Mouse (Mus musculus) liver, embryonic 11.5 days (tissue): ENCODE measurements around the gene Mospd2. TPM values are rescaled to one million over a fixed set of nuclear protein-coding genes. Genes with fewer than 3 reads are reported as not detected.

Experiments
- ATAC-seq: fragments of 200-750 bp; cut with Nextera tagmentation; replicated peaks from 2 replicates; pipeline ENCODE4 v1.8.0; 2017; ENCODE audit warnings: moderate number of reproducible peaks, mild to moderate bottlenecking, moderate TSS enrichment, moderate library complexity; ENCODE audit not compliant: low FRiP score
- DNase-seq: peaks from one replicate; pipeline ENCODE4 v3.0.0-alpha.2; 2017; ENCODE audit warnings: low spot score
- H3K27ac ChIP-seq: fragments of 300-500 bp; sonication (generic); 2 replicates; pipeline ENCODE4 v1.5.1; 2014; ENCODE audit warnings: mild to moderate bottlenecking, low read depth, low read length, control low read depth
- H3K27me3 ChIP-seq: fragments of 300-500 bp; sonication (generic); replicated peaks from 2 replicates; pipeline ENCODE4 v1.6.1; 2014; ENCODE audit warnings: low read length, mixed read lengths; ENCODE audit not compliant: control insufficient read depth, insufficient read depth
- H3K36me3 ChIP-seq: fragments of 300-500 bp; sonication (generic); 2 replicates; pipeline ENCODE4 v1.6.1; 2014; ENCODE audit warnings: mild to moderate bottlenecking, low read length, moderate library complexity, mixed read lengths; ENCODE audit not compliant: control insufficient read depth, insufficient read depth
- H3K4me1 ChIP-seq: fragments of 300-500 bp; sonication (generic); replicated peaks from 2 replicates; pipeline ENCODE4 v1.6.1; 2014; ENCODE audit warnings: low read length, mixed read lengths; ENCODE audit not compliant: control insufficient read depth, insufficient read depth
- H3K4me2 ChIP-seq: fragments of 300-500 bp; sonication (generic); 2 replicates; pipeline ENCODE4 v1.6.1; 2014; ENCODE audit warnings: mild to moderate bottlenecking, control low read depth, moderate library complexity
- H3K4me3 ChIP-seq: fragments of 300-500 bp; sonication (generic); 2 replicates; pipeline ENCODE4 v1.5.1; 2014; ENCODE audit warnings: low read depth, low read length, control low read depth
- H3K9ac ChIP-seq: fragments of 300-500 bp; sonication (generic); 2 replicates; pipeline ENCODE4 v1.6.1; 2014; ENCODE audit warnings: low read depth, low read length, control low read depth
- H3K9me3 ChIP-seq: fragments of 300-500 bp; sonication (generic); 2 replicates; pipeline ENCODE4 v1.6.1; 2016; ENCODE audit warnings: low read length, inconsistent platforms, mixed read lengths; ENCODE audit not compliant: control insufficient read depth
- WGBS: fragments of 180-500 bp; shearing (Covaris S2); extraction: QIAGEN DNeasy Blood & Tissue Kit; methylation state at CpG from one replicate; pipeline ENCODE4 v1.1.7; 2014; 5-methylcytosine and 5-hydroxymethylcytosine counted together
- polyA plus RNA-seq: library from polyadenylated mRNA; unstranded; fragments of >200 nt; fragmentation: Nextera tagmentation; extraction: Ambion mirVana; gene quantifications from 2 replicates; pipeline ENCODE4 v1.2.1, GENCODE M21; 2014

Mospd2 gene
- polyA plus RNA-seq: 11.5 and 11.7 TPM in 2 replicates

DNA sequence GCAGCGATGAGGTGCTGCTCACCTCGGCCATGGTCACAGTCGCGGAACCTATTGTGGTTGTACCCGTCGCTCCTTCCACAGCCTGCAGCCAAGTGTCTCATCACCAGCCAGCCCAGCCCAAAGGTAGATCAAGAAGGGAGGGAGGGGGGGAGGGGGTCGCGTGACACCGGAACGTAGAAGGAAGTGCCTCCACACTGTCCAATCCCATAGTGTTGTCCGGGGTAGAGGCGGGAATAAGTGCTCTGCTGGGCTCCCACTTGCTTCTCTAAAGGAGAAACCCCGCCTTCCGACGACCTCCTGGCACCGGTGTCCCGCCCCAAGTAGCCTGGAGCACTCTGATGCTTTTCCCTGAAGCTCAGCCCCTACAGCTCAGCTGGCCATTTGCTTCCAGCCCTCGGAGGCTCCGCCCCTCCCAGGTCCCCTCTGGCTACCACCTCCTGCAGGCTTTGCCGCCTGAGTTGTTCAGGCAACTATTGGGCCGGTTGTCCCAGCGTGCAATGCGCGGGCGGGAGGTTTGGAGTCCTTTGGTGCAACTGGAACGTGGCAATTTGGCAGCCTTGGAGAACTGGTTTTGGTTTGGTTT lies at the start of gene Mospd2, which contains the start of gene Fancb:
Mospd2 (minus strand) TSS at position 183 of the 583 bp plus-strand sequence.
Fancb (plus strand) TSS at position 400 of the 583 bp plus-strand sequence.
- WGBS: 12% methylated on average over 25 of the region's 26 CpGs
- Histone ChIP-seq H3K27ac (peak within 1 kb of the TSS; percentile 32), H3K27me3 (no peaks in the 10 kb centered on the region), H3K9me3 (no peaks in the 10 kb centered on the region), H3K4me2 (peak within 1 kb of the TSS; percentile 67), H3K9ac (peak within 1 kb of the TSS; percentile 71), H3K36me3 (no peaks in the 10 kb centered on the region), H3K4me3 (peak within 1 kb of the TSS; percentile 58), H3K4me1 (no peaks in the 10 kb centered on the region)
- ATAC-seq (peak; percentile 100), DNase-seq (peak; percentile 69)

DNA sequence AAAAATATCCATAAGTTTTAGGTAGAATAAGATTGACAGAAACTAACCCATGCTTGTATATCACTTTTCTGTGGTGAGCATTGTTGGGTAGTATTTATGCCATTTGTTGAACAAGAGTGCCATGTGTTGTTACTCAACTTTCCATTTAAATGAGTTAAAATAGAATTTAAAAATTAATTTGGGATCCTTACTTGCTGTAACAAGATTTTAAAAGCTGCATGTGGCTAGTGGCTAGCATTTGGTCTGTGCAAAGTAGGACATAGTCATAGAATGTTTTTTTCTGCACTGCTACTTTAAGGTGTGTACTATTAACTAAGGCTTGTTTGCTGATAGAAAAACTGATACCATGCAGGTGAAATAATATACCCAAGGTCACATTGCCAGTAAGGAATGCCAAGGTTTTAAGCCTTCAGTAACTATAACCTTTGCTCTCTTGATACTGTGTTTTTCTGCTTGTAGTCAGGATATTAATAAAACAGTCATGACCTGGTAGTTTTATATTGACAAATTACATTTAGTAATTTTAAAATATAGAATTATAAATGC lies 24.7 kb upstream of the Mospd2 start, which contains the start of gene Gm17604:
Gm17604 (minus strand) TSS at position 51 of the 546 bp plus-strand sequence.
- Histone ChIP-seq H3K4me1 (no peaks in the 10 kb centered on the region), H3K9me3 (no peaks in the 10 kb centered on the region), H3K36me3 (no peaks in the 10 kb centered on the region), H3K4me3 (no peak within 1 kb of the TSS), H3K4me2 (no peak within 1 kb of the TSS), H3K27me3 (no peaks in the 10 kb centered on the region; the same call in 1 of the 2 replicates), H3K27ac (no peak within 1 kb of the TSS), H3K9ac (no peak within 1 kb of the TSS)
- ATAC-seq (no peak), DNase-seq (no peak)

DNA sequence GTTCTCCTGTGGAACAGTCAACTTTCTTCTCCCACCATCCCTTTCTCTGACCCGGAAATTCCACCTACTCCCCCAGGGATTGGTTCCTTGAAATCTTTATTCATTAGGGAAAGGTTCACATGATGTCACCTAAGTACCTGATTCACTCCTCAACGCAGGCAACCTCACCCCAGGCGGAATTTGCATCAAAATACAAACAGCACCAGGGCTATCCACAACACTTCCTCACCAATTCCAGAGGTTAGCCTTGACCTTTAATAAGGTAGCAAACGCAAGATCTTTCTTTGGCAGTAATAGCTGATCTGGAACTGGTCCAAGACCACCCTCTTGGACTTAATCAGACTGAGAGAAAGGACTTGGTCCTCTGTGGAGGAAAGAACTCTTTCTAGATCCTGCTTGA lies 23.0 kb upstream of the Mospd2 start:
- no peaks in the 10 kb centered on the region for H3K36me3 ChIP-seq
- ATAC-seq: no peak
- no peak overlapping the region for H3K9ac ChIP-seq
- H3K9me3 ChIP-seq: no peaks in the 10 kb centered on the region
- 40% methylated on average over 4 of the region's 4 CpGs for WGBS
- H3K4me2 ChIP-seq: no peak overlapping the region
- no peaks in the 10 kb centered on the region for H3K4me1 ChIP-seq
- H3K27ac ChIP-seq: no peak overlapping the region
- H3K4me3 ChIP-seq: no peak overlapping the region
- DNase-seq: no peak
- H3K27me3 ChIP-seq: no peaks in the 10 kb centered on the region; the same call in 1 of the 2 replicates

DNA sequence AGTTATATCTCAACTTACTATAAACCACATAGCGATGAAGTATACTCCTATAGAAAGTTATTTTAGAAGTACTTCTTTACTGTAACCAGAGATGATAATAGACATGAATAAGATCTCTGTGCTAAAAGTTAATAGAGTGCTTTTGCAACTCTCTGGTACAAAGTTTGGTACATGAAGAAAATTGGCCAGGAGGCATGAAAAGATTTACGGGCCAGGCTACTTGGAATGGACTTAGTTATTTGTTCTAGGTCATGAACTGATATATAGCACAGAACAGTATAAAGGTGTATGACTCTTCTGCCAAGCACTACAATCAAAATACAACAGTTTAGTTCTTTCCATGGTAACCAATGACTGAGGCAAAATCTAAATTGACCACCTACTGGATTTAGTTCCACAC lies 1.3 kb downstream of the Mospd2 start:
- ATAC-seq (no peak), DNase-seq (no peak)
- no peaks in the 10 kb centered on the region for H3K36me3 ChIP-seq
- H3K27me3 ChIP-seq: no peaks in the 10 kb centered on the region
- H3K4me1 ChIP-seq: no peaks in the 10 kb centered on the region
- peak overlapping the region; percentile 64 for H3K4me2 ChIP-seq
- no peak overlapping the region for H3K27ac ChIP-seq
- 95% methylated on average over 2 of the region's 2 CpGs for WGBS
- no peaks in the 10 kb centered on the region for H3K9me3 ChIP-seq
- H3K4me3 ChIP-seq: no peak overlapping the region
- no peak overlapping the region for H3K9ac ChIP-seq

DNA sequence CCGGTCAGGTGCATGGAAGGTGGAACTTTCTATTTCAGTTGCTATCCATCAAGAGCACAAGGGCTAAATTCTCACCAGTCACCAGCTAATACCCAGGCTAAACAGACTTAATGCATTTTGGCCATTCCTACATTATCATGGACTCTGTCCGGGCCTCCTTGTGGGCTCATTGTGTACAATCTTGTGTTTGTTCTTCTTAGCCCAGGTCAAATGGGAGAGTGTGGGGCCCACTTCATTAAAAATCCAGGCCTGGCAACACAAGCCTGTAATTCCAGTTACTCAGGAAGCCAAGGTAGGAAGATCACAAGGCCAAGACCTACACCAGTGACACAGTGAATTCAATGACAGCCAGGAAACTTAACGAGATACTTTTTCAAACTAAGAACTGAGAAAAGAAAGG lies 9.0 kb downstream of the Mospd2 start:
- Histone ChIP-seq H3K36me3 (no peaks in the 10 kb centered on the region), H3K27me3 (no peaks in the 10 kb centered on the region), H3K9me3 (no peaks in the 10 kb centered on the region), H3K27ac (no peak overlapping the region), H3K4me2 (no peak overlapping the region), H3K4me3 (no peak overlapping the region), H3K4me1 (no peaks in the 10 kb centered on the region), H3K9ac (no peak overlapping the region)
- ATAC-seq: no peak
- no peak for DNase-seq
- WGBS: 85% methylated on average over 3 of the region's 3 CpGs

DNA sequence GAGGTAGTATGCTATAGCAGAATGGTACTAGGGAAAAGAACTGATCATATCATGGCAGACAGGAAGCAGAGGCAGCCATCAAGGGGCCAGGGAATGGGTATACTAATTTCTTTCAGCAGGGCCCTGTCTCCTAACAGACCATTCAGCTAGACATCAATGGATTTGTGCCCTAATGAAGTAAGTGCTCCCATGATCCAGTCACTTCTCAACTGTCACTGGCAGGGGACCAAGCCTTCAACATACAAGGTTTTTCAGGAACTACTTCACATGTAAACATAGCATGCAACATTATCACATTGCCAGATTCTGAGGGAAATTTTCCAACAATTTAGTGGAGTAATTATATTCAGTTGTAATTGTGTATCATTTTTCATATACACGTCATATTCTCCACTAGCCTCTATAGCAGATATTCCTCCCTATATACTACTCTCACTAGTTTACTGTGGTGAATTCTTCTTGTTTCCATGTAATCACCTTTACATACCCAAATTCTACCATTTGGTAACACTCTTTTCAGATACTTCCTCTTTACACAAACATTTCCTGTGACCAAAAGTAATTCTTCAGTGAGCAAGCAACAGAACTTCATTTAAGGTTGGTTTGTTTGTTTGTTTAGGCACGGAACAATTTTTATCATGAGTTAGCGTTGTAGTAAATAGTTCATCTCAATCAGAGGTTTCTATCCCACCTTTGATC lies 14.3 kb downstream of the Mospd2 start:
- Histone ChIP-seq H3K36me3 (no peaks in the 10 kb centered on the region), H3K9ac (no peak overlapping the region), H3K4me3 (no peak overlapping the region), H3K27me3 (no peaks in the 10 kb centered on the region), H3K27ac (no peak overlapping the region), H3K9me3 (no peaks in the 10 kb centered on the region), H3K4me1 (no peaks in the 10 kb centered on the region), H3K4me2 (no peak overlapping the region)
- no peak for DNase-seq
- 83% methylated on average over 3 of the region's 3 CpGs for WGBS
- no peak for ATAC-seq

DNA sequence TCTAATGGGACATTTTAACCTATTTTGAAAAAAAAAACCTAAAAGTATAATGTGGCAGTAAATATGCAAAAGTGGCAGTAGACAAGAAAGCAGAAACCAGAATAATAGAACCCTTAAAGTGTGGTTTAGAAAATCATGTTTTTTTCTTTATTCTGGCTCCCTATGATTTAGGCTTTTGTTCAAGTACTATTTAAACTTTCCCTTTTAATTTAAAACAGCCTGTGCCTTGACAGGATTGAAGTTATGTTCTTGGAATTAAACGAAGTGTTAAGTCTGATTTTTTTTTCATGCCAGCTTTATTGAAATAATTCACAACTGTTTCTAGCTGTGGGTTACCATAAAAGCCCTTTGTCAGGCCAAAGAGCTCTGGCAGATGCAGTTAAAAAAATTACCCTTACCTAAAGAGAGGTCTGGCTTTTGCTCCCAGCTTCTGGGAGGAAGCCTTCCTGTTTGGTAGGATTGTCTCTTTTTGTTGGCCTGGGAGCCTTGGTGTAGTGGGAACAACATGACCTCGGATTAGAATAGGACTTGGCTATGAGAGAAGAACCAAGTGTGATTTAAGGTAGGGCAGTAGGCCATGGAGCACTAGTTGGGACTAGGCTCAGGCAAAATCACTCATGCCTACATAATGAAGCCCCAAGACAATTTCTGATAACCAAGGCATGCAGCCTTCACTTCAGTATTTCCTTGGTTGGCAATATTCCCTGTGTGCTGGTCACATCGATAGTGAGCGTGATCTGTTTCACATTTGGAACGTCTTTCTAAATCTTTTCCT lies 27.4 kb downstream of the Mospd2 start:
- WGBS: 81% methylated on average over 5 of the region's 5 CpGs
- H3K27me3 ChIP-seq: no peaks in the 10 kb centered on the region
- H3K27ac ChIP-seq: no peak overlapping the region
- ATAC-seq: no peak
- H3K4me1 ChIP-seq: no peaks in the 10 kb centered on the region
- no peaks in the 10 kb centered on the region for H3K9me3 ChIP-seq
- no peaks in the 10 kb centered on the region for H3K36me3 ChIP-seq
- H3K9ac ChIP-seq: no peak overlapping the region
- no peak for DNase-seq
- no peak overlapping the region for H3K4me3 ChIP-seq
- no peak overlapping the region for H3K4me2 ChIP-seq

DNA sequence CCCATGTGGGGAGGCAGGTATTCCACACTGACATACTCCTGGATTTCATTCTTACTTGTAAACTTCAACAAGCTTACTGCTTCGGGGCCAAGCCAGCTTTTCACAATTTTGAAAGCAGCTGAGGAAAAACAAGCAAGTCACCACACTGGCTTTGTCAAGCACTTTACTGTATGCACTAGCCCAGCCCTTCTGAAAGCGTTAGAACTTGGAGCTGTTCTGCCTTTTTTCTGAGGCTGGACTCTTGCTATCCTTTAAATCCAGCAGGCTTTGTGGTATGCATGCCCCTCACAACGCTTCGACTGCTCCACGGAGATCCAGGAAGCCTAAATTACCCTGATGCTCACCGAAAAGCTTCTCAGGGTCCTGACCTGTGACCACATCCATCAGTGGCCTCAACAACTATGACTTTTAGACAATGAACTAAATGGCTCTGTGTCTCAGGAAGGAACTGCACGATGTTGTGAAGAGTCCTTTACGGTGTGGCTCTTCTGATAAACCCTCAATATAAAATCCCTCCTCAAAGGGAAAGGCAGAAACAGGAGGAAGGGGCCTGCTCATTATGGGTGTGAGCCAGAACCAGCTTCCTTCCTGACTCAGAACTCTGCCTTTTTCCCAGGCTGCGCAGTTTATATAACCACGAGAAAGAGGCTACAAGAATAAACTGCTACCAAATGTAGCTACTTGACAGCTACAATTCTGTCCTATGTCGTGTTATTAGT lies 28.2 kb downstream of the Mospd2 start:
- Histone ChIP-seq H3K9me3 (no peaks in the 10 kb centered on the region), H3K27ac (no peak overlapping the region), H3K9ac (no peak overlapping the region), H3K27me3 (no peaks in the 10 kb centered on the region), H3K36me3 (no peaks in the 10 kb centered on the region), H3K4me2 (no peak overlapping the region), H3K4me3 (no peak overlapping the region), H3K4me1 (no peaks in the 10 kb centered on the region)
- WGBS: 58% methylated on average over 11 of the region's 11 CpGs
- DNase-seq (no peak), ATAC-seq (no peak)
